Mouse (Mus musculus): ENCODE measurements at regions not wholly inside any gene's neighbourhood (a gene's known extent, or its start where the extent isn't known, plus 50 kb on each side); places are given as distances from the start of the nearest gene placed in this dataset.

GRCm38 (mm10) chr9:92097806-92098205, 94.9 kb upstream of the Plscr5 start:
- 80% methylated on average over 2 of the region's 2 CpGs for WGBS
- no peaks in the 10 kb centered on the region for H3K4me1 ChIP-seq (ENCODE audit: control insufficient read depth, insufficient read depth, insufficient read length, low read length)
- no peaks in the 10 kb centered on the region for H3K27me3 ChIP-seq (ENCODE audit: control insufficient read depth, insufficient read depth, low read length)
- no peak overlapping the region for H3K27ac ChIP-seq (ENCODE audit: insufficient read depth, low read depth, low read length)
- no peak for TF ChIP-seq POLR2A (IDR thresholded peaks at IDR 0.05; ENCODE audit: low read depth, low read length)
- no peak for TF ChIP-seq CTCF (IDR thresholded peaks at IDR 0.05; ENCODE audit: extremely low read depth, insufficient read length, insufficient replicate concordance, low read depth, low read length)
- no peaks in the 10 kb centered on the region for H3K36me3 ChIP-seq (ENCODE audit: control insufficient read depth, insufficient read depth, low read length)
- H3K4me3 ChIP-seq (ENCODE audit: low read depth, low read length), result no peak overlapping the region

GRCm38 (mm10) chr9:92129504-92129903, 63.2 kb upstream of the Plscr5 start:
- WGBS, result 80% methylated on average over 3 of the region's 3 CpGs
- no peak overlapping the region for H3K4me3 ChIP-seq (ENCODE audit: low read depth, low read length)
- H3K36me3 ChIP-seq (ENCODE audit: control insufficient read depth, insufficient read depth, low read length), result no peaks in the 10 kb centered on the region
- no peaks in the 10 kb centered on the region for H3K4me1 ChIP-seq (ENCODE audit: control insufficient read depth, insufficient read depth, insufficient read length, low read length)
- no peaks in the 10 kb centered on the region for H3K27me3 ChIP-seq (ENCODE audit: control insufficient read depth, insufficient read depth, low read length)
- no peak for TF ChIP-seq POLR2A (IDR thresholded peaks at IDR 0.05; ENCODE audit: low read depth, low read length)
- peak; percentile 17; the same call in 1 of the 2 replicates for TF ChIP-seq CTCF (IDR thresholded peaks at IDR 0.05; ENCODE audit: extremely low read depth, insufficient read length, insufficient replicate concordance, low read depth, low read length)
- no peak overlapping the region for H3K27ac ChIP-seq (ENCODE audit: insufficient read depth, low read depth, low read length)

DNA sequence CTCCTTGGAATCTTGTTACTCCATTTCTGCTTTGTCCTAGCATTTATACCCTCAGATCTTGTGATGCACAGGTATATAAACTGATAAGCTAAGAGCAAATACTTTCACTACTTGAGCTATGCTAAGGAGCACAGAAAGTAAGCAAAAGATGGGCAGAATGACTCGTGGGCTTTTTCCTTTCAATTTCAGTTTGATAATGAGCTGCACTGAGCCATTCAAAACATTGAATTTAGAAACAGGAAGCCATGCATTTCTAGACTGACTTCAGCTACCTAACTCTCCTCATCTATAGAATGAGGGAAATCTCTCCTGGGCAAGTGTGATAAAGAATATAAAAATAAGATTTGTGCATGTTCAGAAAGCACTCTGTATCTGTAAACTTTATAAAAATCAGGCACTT, 62.3 kb upstream of the Plscr5 start:
- H3K27ac ChIP-seq (ENCODE audit: insufficient read depth, low read depth, low read length), result no peak overlapping the region
- H3K4me1 ChIP-seq (ENCODE audit: control insufficient read depth, insufficient read depth, insufficient read length, low read length), result no peaks in the 10 kb centered on the region
- TF ChIP-seq CTCF (IDR thresholded peaks at IDR 0.05; ENCODE audit: extremely low read depth, insufficient read length, insufficient replicate concordance, low read depth, low read length) (no peak), POLR2A (IDR thresholded peaks at IDR 0.05; ENCODE audit: low read depth, low read length) (no peak)
- 10% methylated on average over 1 of the region's 1 CpGs for whole genome bisulfite sequencing
- no peaks in the 10 kb centered on the region for H3K36me3 ChIP-seq (ENCODE audit: control insufficient read depth, insufficient read depth, low read length)
- no peaks in the 10 kb centered on the region for H3K27me3 ChIP-seq (ENCODE audit: control insufficient read depth, insufficient read depth, low read length)
- H3K4me3 ChIP-seq (ENCODE audit: low read depth, low read length), result no peak overlapping the region

GRCm38 (mm10) chr9:92132440-92132839, 60.3 kb upstream of the Plscr5 start:
- Histone ChIP-seq H3K27me3 (ENCODE audit: control insufficient read depth, insufficient read depth, low read length) (no peaks in the 10 kb centered on the region), H3K4me1 (ENCODE audit: control insufficient read depth, insufficient read depth, insufficient read length, low read length) (no peaks in the 10 kb centered on the region), H3K36me3 (ENCODE audit: control insufficient read depth, insufficient read depth, low read length) (no peaks in the 10 kb centered on the region), H3K27ac (ENCODE audit: insufficient read depth, low read depth, low read length) (no peak overlapping the region), H3K4me3 (ENCODE audit: low read depth, low read length) (no peak overlapping the region)
- TF ChIP-seq CTCF (IDR thresholded peaks at IDR 0.05; ENCODE audit: extremely low read depth, insufficient read length, insufficient replicate concordance, low read depth, low read length) (no peak), POLR2A (IDR thresholded peaks at IDR 0.05; ENCODE audit: low read depth, low read length) (no peak)
- WGBS, result 33% methylated on average over 9 of the region's 9 CpGs

GRCm38 (mm10) chr9:92141924-92142323, 50.8 kb upstream of the Plscr5 start:
- Histone ChIP-seq H3K4me1 (ENCODE audit: control insufficient read depth, insufficient read depth, insufficient read length, low read length) (no peaks in the 10 kb centered on the region), H3K4me3 (ENCODE audit: low read depth, low read length) (no peak overlapping the region), H3K36me3 (ENCODE audit: control insufficient read depth, insufficient read depth, low read length) (no peaks in the 10 kb centered on the region), H3K27me3 (ENCODE audit: control insufficient read depth, insufficient read depth, low read length) (no peaks in the 10 kb centered on the region), H3K27ac (ENCODE audit: insufficient read depth, low read depth, low read length) (no peak overlapping the region)
- 89% methylated on average over 4 of the region's 4 CpGs for WGBS
- TF ChIP-seq CTCF (IDR thresholded peaks at IDR 0.05; ENCODE audit: extremely low read depth, insufficient read length, insufficient replicate concordance, low read depth, low read length) (no peak), POLR2A (IDR thresholded peaks at IDR 0.05; ENCODE audit: low read depth, low read length) (no peak)

Measured in small intestine, adult 2 months (tissue).